Mouse (Mus musculus): ENCODE measurements around the gene Gm16867. TPM values are rescaled to one million over a fixed set of nuclear protein-coding genes. Genes with fewer than 3 reads are reported as not detected.
"Not testable (repeated sequence)": the region's sequence is repeated elsewhere in the genome, so short reads cannot be mapped to it uniquely, and the experiment has no call there.

The Gm16867 gene
- polyA plus RNA-seq (2015; fragmentation: Nextera tagmentation; extraction: Ambion mirVana) = not detected in 2 replicates

GRCm38 (mm10) chr14:69503174-69503573 is at the start of gene Gm16867:
Gene Gm16867, minus strand, starts transcription at chr14:69503362.
- H3K27ac ChIP-seq; H3K9ac ChIP-seq; H3K27me3 ChIP-seq; H3K4me1 ChIP-seq; H3K4me2 ChIP-seq; H3K4me3 ChIP-seq; H3K9me3 ChIP-seq (replicated peaks); H3K36me3 ChIP-seq (ENCODE audit: poor library complexity, severe bottlenecking): not testable (repeated sequence)
- peak; percentile 99 for ATAC-seq
- WGBS = no CpG with 5 or more reads among the region's 29 CpGs

GRCm38 (mm10) chr14:69547310-69547709 is 44.1 kb upstream of the Gm16867 start:
- not testable (repeated sequence) for H3K4me3 ChIP-seq; H3K27ac ChIP-seq; H3K4me2 ChIP-seq; H3K36me3 ChIP-seq (ENCODE audit: poor library complexity, severe bottlenecking); H3K9me3 ChIP-seq (replicated peaks); ATAC-seq; H3K27me3 ChIP-seq; H3K9ac ChIP-seq; H3K4me1 ChIP-seq
- no CpG with 5 or more reads among the region's 4 CpGs for WGBS

- ATAC-seq; H3K27ac ChIP-seq; H3K4me2 ChIP-seq; H3K9ac ChIP-seq; H3K36me3 ChIP-seq (ENCODE audit: poor library complexity, severe bottlenecking); H3K9me3 ChIP-seq (replicated peaks); H3K4me3 ChIP-seq; H3K4me1 ChIP-seq; H3K27me3 ChIP-seq: not testable (repeated sequence)
- no CpG with 5 or more reads among the region's 2 CpGs for WGBS
These were observed 41.9 kb upstream of the Gm16867 start for GRCm38 (mm10) chr14:69545052-69545451.

- not testable (repeated sequence) for H3K27ac ChIP-seq; H3K4me3 ChIP-seq; H3K4me2 ChIP-seq; ATAC-seq; H3K4me1 ChIP-seq; H3K27me3 ChIP-seq; H3K9me3 ChIP-seq (replicated peaks); H3K9ac ChIP-seq; H3K36me3 ChIP-seq (ENCODE audit: poor library complexity, severe bottlenecking)
- WGBS = no CpG with 5 or more reads among the region's 7 CpGs
These were observed 40.9 kb upstream of the Gm16867 start for GRCm38 (mm10) chr14:69544033-69544432.

- H3K4me3 ChIP-seq; H3K27ac ChIP-seq; H3K9ac ChIP-seq; H3K4me2 ChIP-seq; H3K36me3 ChIP-seq (ENCODE audit: poor library complexity, severe bottlenecking); ATAC-seq; H3K4me1 ChIP-seq; H3K27me3 ChIP-seq; H3K9me3 ChIP-seq (replicated peaks): not testable (repeated sequence)
- no CpG with 5 or more reads among the region's 7 CpGs for WGBS
These were observed 39.5 kb upstream of the Gm16867 start for GRCm38 (mm10) chr14:69542695-69543094.

GRCm38 (mm10) chr14:69540113-69540512 is 37.0 kb upstream of the Gm16867 start:
- not testable (repeated sequence) for H3K9me3 ChIP-seq (replicated peaks); H3K4me3 ChIP-seq; ATAC-seq; H3K4me2 ChIP-seq; H3K27ac ChIP-seq; H3K27me3 ChIP-seq; H3K9ac ChIP-seq; H3K4me1 ChIP-seq; H3K36me3 ChIP-seq (ENCODE audit: poor library complexity, severe bottlenecking)
- WGBS = no CpG with 5 or more reads among the region's 5 CpGs

GRCm38 (mm10) chr14:69536539-69536938 is 33.4 kb upstream of the Gm16867 start:
- not testable (repeated sequence) for H3K4me3 ChIP-seq; H3K4me1 ChIP-seq; ATAC-seq; H3K9ac ChIP-seq; H3K9me3 ChIP-seq (replicated peaks); H3K27ac ChIP-seq; H3K36me3 ChIP-seq (ENCODE audit: poor library complexity, severe bottlenecking); H3K27me3 ChIP-seq; H3K4me2 ChIP-seq
- no CpG with 5 or more reads among the region's 7 CpGs for WGBS

GRCm38 (mm10) chr14:69526202-69526601 is 23.0 kb upstream of the Gm16867 start:
- not testable (repeated sequence) for H3K27me3 ChIP-seq; H3K36me3 ChIP-seq (ENCODE audit: poor library complexity, severe bottlenecking); H3K27ac ChIP-seq; H3K9ac ChIP-seq; H3K4me1 ChIP-seq; H3K9me3 ChIP-seq (replicated peaks); ATAC-seq; H3K4me3 ChIP-seq; H3K4me2 ChIP-seq
- no CpG with 5 or more reads among the region's 1 CpGs for WGBS

GRCm38 (mm10) chr14:69523001-69523400 is 19.8 kb upstream of the Gm16867 start:
- not testable (repeated sequence) for H3K27ac ChIP-seq; ATAC-seq; H3K4me1 ChIP-seq; H3K9ac ChIP-seq; H3K4me2 ChIP-seq; H3K9me3 ChIP-seq (replicated peaks); H3K36me3 ChIP-seq (ENCODE audit: poor library complexity, severe bottlenecking); H3K27me3 ChIP-seq; H3K4me3 ChIP-seq
- WGBS = no CpG with 5 or more reads among the region's 1 CpGs

- ATAC-seq = not testable (repeated sequence)
- no CpG with 5 or more reads among the region's 2 CpGs for WGBS
These were observed 17.6 kb upstream of the Gm16867 start for GRCm38 (mm10) chr14:69520810-69521209.

GRCm38 (mm10) chr14:69512449-69512848 is 9.3 kb upstream of the Gm16867 start, which contains the start of gene Gm27179:
Gene Gm27179, minus strand, starts transcription at chr14:69512549.
- not testable (repeated sequence) for ATAC-seq
- WGBS = no CpG with 5 or more reads among the region's 2 CpGs

More at GRCm38 (mm10) chr14:69520810-69521209, 17.6 kb upstream of the Gm16867 start:
- not testable (repeated sequence) for H3K4me1 ChIP-seq; H3K36me3 ChIP-seq (ENCODE audit: poor library complexity, severe bottlenecking); H3K27me3 ChIP-seq; H3K9ac ChIP-seq; H3K4me3 ChIP-seq; H3K27ac ChIP-seq; H3K9me3 ChIP-seq (replicated peaks); H3K4me2 ChIP-seq

GRCm38 (mm10) chr14:69507000-69507399 is 3.8 kb upstream of the Gm16867 start:
- not testable (repeated sequence) for H3K9me3 ChIP-seq (replicated peaks); H3K9ac ChIP-seq; H3K4me1 ChIP-seq; H3K27me3 ChIP-seq; H3K4me3 ChIP-seq; H3K36me3 ChIP-seq (ENCODE audit: poor library complexity, severe bottlenecking); ATAC-seq; H3K27ac ChIP-seq; H3K4me2 ChIP-seq
- WGBS = no CpG with 5 or more reads among the region's 1 CpGs

More at GRCm38 (mm10) chr14:69512449-69512848, 9.3 kb upstream of the Gm16867 start, which contains the start of gene Gm27179:
- not testable (repeated sequence) for H3K36me3 ChIP-seq (ENCODE audit: poor library complexity, severe bottlenecking); H3K27me3 ChIP-seq; H3K9me3 ChIP-seq (replicated peaks); H3K4me3 ChIP-seq; H3K4me2 ChIP-seq; H3K27ac ChIP-seq; H3K9ac ChIP-seq; H3K4me1 ChIP-seq

GRCm38 (mm10) chr14:69502440-69503150 is 567 bp downstream of the Gm16867 start:
- no CpG with 5 or more reads among the region's 73 CpGs for WGBS
- not testable (repeated sequence) for H3K9me3 ChIP-seq (replicated peaks); H3K9ac ChIP-seq; H3K27me3 ChIP-seq; H3K4me3 ChIP-seq; H3K4me1 ChIP-seq; H3K36me3 ChIP-seq (ENCODE audit: poor library complexity, severe bottlenecking); H3K4me2 ChIP-seq; H3K27ac ChIP-seq
- ATAC-seq = peak; percentile 71

All from forebrain, embryonic 13.5 days (tissue).